Mouse (Mus musculus): ENCODE results near the gene Dpysl5. TPM values are rescaled to one million over a fixed set of nuclear protein-coding genes. Genes with fewer than 3 reads are reported as not detected.
A peak's percentile ranks its signal among the peaks of the same experiment; 100 is the strongest.
"Not testable (repeated sequence)": the region's sequence is repeated elsewhere in the genome, so short reads cannot be mapped to it uniquely, and the experiment has no call there.

Gene Dpysl5
- total RNA-seq, 2 experiments from 2014 or later = 114 to 115 TPM

- not testable (repeated sequence) for DNase-seq (ENCODE audit: low spot score in 2 of 2)
Observed at GRCm38 (mm10) chr5:30701373-30701772, 10.0 kb upstream of the Dpysl5 start.

GRCm38 (mm10) chr5:30701866-30702265 lies 9.5 kb upstream of the Dpysl5 start:
- DNase-seq (ENCODE audit: low spot score in 2 of 2) = no peak

- peak; percentile 83 to 89 for DNase-seq (ENCODE audit: low spot score in 2 of 2)
Observed at GRCm38 (mm10) chr5:30709744-30710383, 1.5 kb upstream of the Dpysl5 start.

GRCm38 (mm10) chr5:30710486-30710885 lies 878 bp upstream of the Dpysl5 start:
- DNase-seq (ENCODE audit: low spot score in 2 of 2) = peak in 1 of 2 experiments; percentile 33

GRCm38 (mm10) chr5:30712002-30712390 lies 632 bp downstream of the Dpysl5 start:
- no peak for DNase-seq (ENCODE audit: low spot score in 2 of 2)

- DNase-seq (ENCODE audit: low spot score in 2 of 2) = peak in 1 of 2 experiments; percentile 50
Observed at GRCm38 (mm10) chr5:30712441-30713298, 1.3 kb downstream of the Dpysl5 start.

GRCm38 (mm10) chr5:30713299-30713675 lies 1.9 kb downstream of the Dpysl5 start:
- DNase-seq (ENCODE audit: low spot score in 2 of 2) = peak in 1 of 2 experiments; percentile 41

GRCm38 (mm10) chr5:30713691-30714090 lies 2.3 kb downstream of the Dpysl5 start:
- no peak for DNase-seq (ENCODE audit: low spot score in 2 of 2)

GRCm38 (mm10) chr5:30716311-30716710 lies 4.9 kb downstream of the Dpysl5 start:
- DNase-seq (ENCODE audit: low spot score in 2 of 2) = no peak

- DNase-seq (ENCODE audit: low spot score in 2 of 2) = no peak
Observed at GRCm38 (mm10) chr5:30717506-30717905, 6.1 kb downstream of the Dpysl5 start.

GRCm38 (mm10) chr5:30717991-30718703 lies 6.8 kb downstream of the Dpysl5 start:
- DNase-seq (ENCODE audit: low spot score in 2 of 2) = no peak

- no peak for DNase-seq (ENCODE audit: low spot score in 2 of 2)
Observed at GRCm38 (mm10) chr5:30721935-30722334, 10.6 kb downstream of the Dpysl5 start.

- DNase-seq (ENCODE audit: low spot score in 2 of 2) = no peak
Observed at GRCm38 (mm10) chr5:30726151-30726693, 14.9 kb downstream of the Dpysl5 start.

- DNase-seq (ENCODE audit: low spot score in 2 of 2) = no peak
Observed at GRCm38 (mm10) chr5:30732511-30732910, 21.1 kb downstream of the Dpysl5 start.

GRCm38 (mm10) chr5:30734666-30735065 lies 23.3 kb downstream of the Dpysl5 start:
- DNase-seq (ENCODE audit: low spot score in 2 of 2) = no peak

GRCm38 (mm10) chr5:30738127-30738828 lies 26.9 kb downstream of the Dpysl5 start:
- peak in 1 of 2 experiments; percentile 25 for DNase-seq (ENCODE audit: low spot score in 2 of 2)

- DNase-seq (ENCODE audit: low spot score in 2 of 2) = no peak
Observed at GRCm38 (mm10) chr5:30739595-30739994, 28.2 kb downstream of the Dpysl5 start.

- DNase-seq (ENCODE audit: low spot score in 2 of 2) = peak in 1 of 2 experiments; percentile 48
Observed at GRCm38 (mm10) chr5:30749582-30750311, 38.4 kb downstream of the Dpysl5 start.

- DNase-seq (ENCODE audit: low spot score in 2 of 2) = peak in 1 of 2 experiments; percentile 42
Observed at GRCm38 (mm10) chr5:30751071-30751470, 39.7 kb downstream of the Dpysl5 start.

- DNase-seq (ENCODE audit: low spot score in 2 of 2) = peak in 1 of 2 experiments; percentile 66
Observed at GRCm38 (mm10) chr5:30753128-30753527, 41.8 kb downstream of the Dpysl5 start.
